Mouse (Mus musculus) embryonic fibroblast, embryonic 13.5 days (primary cell): ENCODE data around the gene Cdk17.

ENCODE experiments used
- CTCF ChIP-seq: IDR thresholded peaks from 2 replicates; pipeline ENCODE4 v1.5.1; 2011; ENCODE audit warnings: mild to moderate bottlenecking, control low read depth, low read length, moderate library complexity, borderline replicate concordance; ENCODE audit not compliant: insufficient read depth
- POLR2A ChIP-seq: IDR thresholded peaks from 2 replicates; pipeline ENCODE4 v1.6.1; 2011; ENCODE audit warnings: low read depth, mild to moderate bottlenecking, control low read depth, low read length, moderate library complexity

GRCm38 (mm10) chr10:93305946-93306345, 145.3 kb downstream of the Cdk17 start:
- TF ChIP-seq POLR2A = no peak
- no peak for TF ChIP-seq CTCF
